Mouse (Mus musculus) heart, embryonic 16.5 days (tissue): ENCODE results near the gene Hhatl. TPM values are rescaled to one million over a fixed set of nuclear protein-coding genes. Genes with fewer than 3 reads are reported as not detected.
A peak's percentile ranks its signal among the peaks of the same experiment; 100 is the strongest.

Source experiments
- ATAC-seq: fragments of 200-750 bp; cut with Nextera tagmentation; replicated peaks from 2 replicates; pipeline ENCODE4 v1.8.0; 2017; ENCODE audit warnings: moderate number of reproducible peaks; ENCODE audit not compliant: insufficient read depth, low FRiP score; ENCODE audit errors: extremely low read depth
- H3K27ac ChIP-seq: fragments of 300-500 bp; sonication (generic); 2 replicates; pipeline ENCODE4 v1.5.1; 2014; ENCODE audit warnings: mild to moderate bottlenecking, low read length, control low read depth, moderate library complexity
- H3K27me3 ChIP-seq: fragments of 300-500 bp; sonication (generic); 2 replicates; pipeline ENCODE4 v1.6.1; 2014; ENCODE audit warnings: low read length, mixed read lengths; ENCODE audit not compliant: control insufficient read depth, insufficient read depth
- H3K36me3 ChIP-seq: fragments of 300-500 bp; sonication (generic); 2 replicates; pipeline ENCODE4 v1.6.1; 2014; ENCODE audit not compliant: control insufficient read depth, insufficient read depth
- H3K4me1 ChIP-seq: fragments of 300-500 bp; sonication (generic); 2 replicates; pipeline ENCODE4 v1.6.1; 2014; ENCODE audit warnings: low read length, mixed read lengths; ENCODE audit not compliant: control insufficient read depth, insufficient read depth
- H3K4me2 ChIP-seq: fragments of 300-500 bp; sonication (generic); 2 replicates; pipeline ENCODE4 v1.6.1; 2014; ENCODE audit warnings: low read depth, mild to moderate bottlenecking, control low read depth, low read length
- H3K4me3 ChIP-seq: fragments of 300-500 bp; sonication (generic); 2 replicates; pipeline ENCODE4 v1.5.1; 2014; ENCODE audit warnings: mild to moderate bottlenecking, control low read depth, low read length
- H3K9ac ChIP-seq: fragments of 300-500 bp; sonication (generic); 2 replicates; pipeline ENCODE4 v1.6.1; 2014; ENCODE audit warnings: low read length, control low read depth
- H3K9me3 ChIP-seq: fragments of 300-500 bp; sonication (generic); replicated peaks from 2 replicates; pipeline ENCODE4 v1.6.1; 2016; ENCODE audit warnings: low read length; ENCODE audit not compliant: control insufficient read depth
- WGBS: fragments of 180-500 bp; shearing (Covaris S2); extraction: QIAGEN DNeasy Blood & Tissue Kit; methylation state at CpG from one replicate; pipeline ENCODE4 v1.1.7; 2014; 5-methylcytosine and 5-hydroxymethylcytosine counted together
- polyA plus RNA-seq: library from polyadenylated mRNA; unstranded; fragments of >200 nt; fragmentation: Nextera tagmentation; extraction: Ambion mirVana; gene quantifications from 2 replicates; pipeline ENCODE4 v1.2.1, GENCODE M21; 2015

The Hhatl gene
- polyA plus RNA-seq, 1 experiment from 2014 or later, result 25.3 TPM

DNA sequence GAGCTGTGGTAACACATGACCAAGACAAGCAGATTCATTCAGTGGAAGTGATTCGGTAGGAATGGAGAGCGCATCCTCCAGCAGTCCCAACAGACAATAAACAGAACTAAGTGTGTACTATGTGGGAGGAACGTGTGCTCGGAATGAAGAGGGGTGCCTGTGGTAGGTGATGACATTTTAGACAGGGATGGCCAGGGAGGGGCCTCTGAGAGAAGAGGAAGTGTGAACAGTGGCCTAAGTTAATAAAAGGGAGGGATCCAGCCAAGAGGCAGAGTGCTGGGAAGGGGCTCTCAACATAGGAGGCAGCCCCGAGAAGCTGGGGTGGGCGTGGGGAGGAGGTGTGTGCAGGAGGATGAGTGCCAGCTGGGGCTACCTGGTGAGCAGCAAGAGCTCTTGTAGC lies 36.0 kb upstream of the Hhatl start:
- 48% methylated on average over 6 of the region's 6 CpGs for WGBS
- Histone ChIP-seq H3K4me1 (no peaks in the 10 kb centered on the region), H3K9me3 (no peaks in the 10 kb centered on the region), H3K27ac (no peak overlapping the region), H3K4me3 (no peak overlapping the region), H3K27me3 (no peaks in the 10 kb centered on the region), H3K9ac (no peak overlapping the region), H3K36me3 (no peaks in the 10 kb centered on the region), H3K4me2 (no peak overlapping the region)
- ATAC-seq, result no peak

DNA sequence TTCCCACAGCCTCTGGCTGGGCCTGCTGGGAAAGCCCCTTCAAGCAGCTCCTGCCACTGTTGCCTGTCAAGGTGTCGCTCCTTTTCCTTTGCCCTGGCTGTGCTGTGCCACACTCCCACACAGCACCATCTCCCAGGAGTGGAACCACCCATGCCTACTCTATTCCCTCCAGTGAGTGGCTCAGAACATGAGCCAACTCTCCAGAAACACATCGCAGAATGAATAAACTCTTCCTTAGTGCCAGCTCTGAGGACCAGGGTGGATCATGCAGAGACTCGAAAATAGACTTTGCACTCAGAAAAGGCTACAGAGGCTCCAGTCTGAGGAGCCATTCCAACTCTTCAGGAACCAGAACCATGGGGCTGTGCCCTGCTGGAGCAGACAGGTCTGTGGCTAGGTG lies 34.0 kb upstream of the Hhatl start:
- H3K9me3 ChIP-seq, result no peaks in the 10 kb centered on the region
- WGBS, result 83% methylated on average over 3 of the region's 3 CpGs
- H3K36me3 ChIP-seq, result no peaks in the 10 kb centered on the region
- H3K27me3 ChIP-seq, result no peaks in the 10 kb centered on the region
- H3K9ac ChIP-seq, result no peak overlapping the region
- no peak overlapping the region for H3K4me2 ChIP-seq
- H3K4me1 ChIP-seq, result no peaks in the 10 kb centered on the region
- ATAC-seq, result no peak
- no peak overlapping the region for H3K4me3 ChIP-seq
- no peak overlapping the region for H3K27ac ChIP-seq

DNA sequence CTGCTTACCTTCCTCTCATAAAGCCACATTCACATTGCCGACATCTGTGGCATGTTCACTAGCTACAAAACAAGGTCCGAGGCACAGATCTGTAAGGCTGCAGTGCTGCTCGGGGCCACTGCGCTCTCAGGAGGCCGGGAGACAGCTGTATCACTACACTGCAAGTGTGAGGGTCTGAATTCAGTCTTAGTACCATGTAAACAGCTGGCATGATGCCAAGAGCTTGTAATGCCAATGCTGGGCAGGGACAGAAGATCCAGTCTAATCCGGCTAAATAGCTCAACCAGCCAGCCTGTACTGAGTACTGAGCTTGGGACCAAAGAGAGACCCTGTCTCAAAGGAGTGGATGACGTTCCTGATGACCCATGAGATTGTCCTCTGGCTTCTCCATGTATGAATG lies 31.7 kb upstream of the Hhatl start:
- no peak overlapping the region for H3K4me2 ChIP-seq
- H3K9ac ChIP-seq, result no peak overlapping the region
- 74% methylated on average over 7 of the region's 7 CpGs for WGBS
- H3K36me3 ChIP-seq, result no peaks in the 10 kb centered on the region
- H3K4me3 ChIP-seq, result no peak overlapping the region
- H3K27ac ChIP-seq, result no peak overlapping the region
- H3K9me3 ChIP-seq, result no peaks in the 10 kb centered on the region
- H3K4me1 ChIP-seq, result no peaks in the 10 kb centered on the region
- no peak for ATAC-seq
- no peaks in the 10 kb centered on the region for H3K27me3 ChIP-seq

DNA sequence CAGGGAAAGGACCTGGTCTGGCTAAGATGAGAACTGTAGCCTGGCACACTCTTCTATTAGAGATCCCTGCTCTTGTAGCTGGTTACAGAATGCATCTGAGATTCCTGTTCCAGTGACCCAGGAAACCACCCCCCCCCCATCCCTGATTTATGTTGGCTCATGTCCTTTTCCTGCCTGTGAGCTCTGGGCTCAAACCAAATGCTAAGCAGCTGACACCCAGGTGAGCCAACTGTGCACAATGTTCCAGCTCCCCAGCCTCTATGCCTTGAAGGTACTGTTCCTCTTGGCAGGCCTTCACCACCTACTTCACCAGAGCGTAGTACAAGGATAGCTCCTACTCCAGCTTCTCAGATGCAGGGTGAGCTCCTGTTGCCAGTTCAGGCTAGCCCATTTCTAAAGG lies 30.7 kb upstream of the Hhatl start:
- no peaks in the 10 kb centered on the region for H3K27me3 ChIP-seq
- H3K9me3 ChIP-seq, result no peaks in the 10 kb centered on the region
- H3K4me3 ChIP-seq, result no peak overlapping the region
- no peaks in the 10 kb centered on the region for H3K36me3 ChIP-seq
- H3K4me2 ChIP-seq, result no peak overlapping the region
- 85% methylated on average over 1 of the region's 1 CpGs for WGBS
- H3K4me1 ChIP-seq, result no peaks in the 10 kb centered on the region
- no peak for ATAC-seq
- no peak overlapping the region for H3K9ac ChIP-seq
- no peak overlapping the region; the same call in 1 of the 2 replicates for H3K27ac ChIP-seq

DNA sequence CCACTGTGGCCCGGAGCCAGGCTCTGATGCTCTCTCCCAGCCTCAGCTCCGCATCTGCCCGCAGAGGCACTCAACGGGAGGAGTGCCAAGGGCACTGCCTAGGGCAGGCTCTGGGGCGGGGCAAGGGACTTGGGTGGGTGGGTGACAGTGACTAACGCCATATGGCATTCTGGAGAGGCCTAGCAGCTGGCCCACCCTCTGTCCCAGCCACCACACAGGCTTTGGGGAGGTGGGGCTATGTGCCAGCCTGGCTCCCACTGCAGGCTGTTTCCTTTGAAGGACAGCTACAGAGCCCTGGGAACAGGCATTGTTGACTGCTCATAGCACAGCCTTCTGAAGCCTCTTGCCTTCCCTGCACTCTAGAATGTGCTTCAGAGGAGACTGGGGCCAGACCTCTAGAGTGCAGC lies 30.3 kb upstream of the Hhatl start:
- Histone ChIP-seq H3K9ac (no peak overlapping the region), H3K4me2 (no peak overlapping the region), H3K9me3 (no peaks in the 10 kb centered on the region), H3K4me1 (no peaks in the 10 kb centered on the region), H3K4me3 (no peak overlapping the region), H3K27me3 (no peaks in the 10 kb centered on the region), H3K36me3 (no peaks in the 10 kb centered on the region), H3K27ac (no peak overlapping the region; the same call in 1 of the 2 replicates)
- ATAC-seq, result peak; percentile 29; the same call in 1 of the 2 replicates
- 57% methylated on average over 6 of the region's 6 CpGs for WGBS

DNA sequence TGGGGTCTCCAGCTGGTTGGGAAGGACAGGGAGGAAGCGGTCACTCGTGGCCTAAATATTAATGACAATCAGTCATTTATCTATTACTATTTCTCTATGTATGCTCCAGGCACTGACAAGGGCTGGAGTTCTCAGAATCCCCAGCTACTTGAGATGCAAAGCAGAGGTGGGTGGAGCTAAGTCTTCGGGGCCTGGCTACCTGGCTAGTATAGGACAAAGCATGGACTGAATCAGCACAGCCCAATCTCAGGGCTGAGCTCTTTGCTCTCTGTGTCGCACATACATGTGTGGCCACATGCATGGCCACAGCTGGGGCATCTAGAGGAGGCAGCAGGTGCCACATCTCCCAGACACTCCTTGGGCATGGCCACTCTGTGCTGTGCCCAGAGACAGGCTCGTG lies 28.5 kb upstream of the Hhatl start:
- H3K4me1 ChIP-seq, result no peaks in the 10 kb centered on the region
- no peaks in the 10 kb centered on the region for H3K9me3 ChIP-seq
- H3K4me2 ChIP-seq, result no peak overlapping the region
- H3K9ac ChIP-seq, result no peak overlapping the region
- H3K4me3 ChIP-seq, result no peak overlapping the region
- no peak for ATAC-seq
- 76% methylated on average over 5 of the region's 5 CpGs for WGBS
- H3K27me3 ChIP-seq, result no peaks in the 10 kb centered on the region
- no peak overlapping the region for H3K27ac ChIP-seq
- no peaks in the 10 kb centered on the region for H3K36me3 ChIP-seq

DNA sequence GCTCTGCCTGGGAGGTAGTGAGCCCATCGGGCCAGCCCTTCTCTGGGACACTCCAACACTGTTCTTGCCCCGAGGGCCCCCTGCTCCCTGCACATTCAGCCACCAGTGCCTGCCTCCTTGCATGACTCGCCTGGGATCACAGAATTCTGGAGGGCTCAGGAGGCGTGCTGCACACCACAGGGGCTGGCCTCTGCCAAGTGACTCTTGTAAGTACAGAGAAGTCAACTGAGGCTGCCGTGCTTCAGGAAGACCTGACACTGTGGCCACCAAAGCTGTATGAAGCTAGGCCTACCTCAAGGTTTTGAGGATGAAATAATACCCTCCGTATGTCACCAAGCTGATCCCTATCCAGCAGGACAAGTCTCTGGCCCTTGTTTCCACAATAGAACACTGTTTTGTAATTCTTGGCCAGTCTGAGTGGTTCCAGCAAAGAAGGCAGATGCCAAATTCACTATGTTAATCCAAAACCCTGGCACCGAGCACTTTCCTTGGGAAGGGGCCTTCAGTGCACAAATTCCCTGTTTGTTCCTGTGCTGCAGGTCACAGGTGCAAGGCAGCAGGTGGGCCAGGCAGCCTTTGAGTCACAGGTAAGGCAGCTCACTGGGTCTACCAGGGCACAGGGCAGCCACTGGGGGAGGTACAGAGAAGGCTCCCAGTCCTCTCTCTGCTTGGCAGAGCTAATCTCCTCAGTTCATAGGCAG lies 27.6 kb upstream of the Hhatl start:
- Histone ChIP-seq H3K27ac (no peak overlapping the region), H3K4me2 (no peak overlapping the region), H3K9me3 (no peaks in the 10 kb centered on the region), H3K27me3 (no peaks in the 10 kb centered on the region), H3K36me3 (no peaks in the 10 kb centered on the region), H3K9ac (no peak overlapping the region), H3K4me1 (no peaks in the 10 kb centered on the region), H3K4me3 (no peak overlapping the region)
- WGBS, result 41% methylated on average over 7 of the region's 7 CpGs
- ATAC-seq, result no peak; the same call in 1 of the 2 replicates

DNA sequence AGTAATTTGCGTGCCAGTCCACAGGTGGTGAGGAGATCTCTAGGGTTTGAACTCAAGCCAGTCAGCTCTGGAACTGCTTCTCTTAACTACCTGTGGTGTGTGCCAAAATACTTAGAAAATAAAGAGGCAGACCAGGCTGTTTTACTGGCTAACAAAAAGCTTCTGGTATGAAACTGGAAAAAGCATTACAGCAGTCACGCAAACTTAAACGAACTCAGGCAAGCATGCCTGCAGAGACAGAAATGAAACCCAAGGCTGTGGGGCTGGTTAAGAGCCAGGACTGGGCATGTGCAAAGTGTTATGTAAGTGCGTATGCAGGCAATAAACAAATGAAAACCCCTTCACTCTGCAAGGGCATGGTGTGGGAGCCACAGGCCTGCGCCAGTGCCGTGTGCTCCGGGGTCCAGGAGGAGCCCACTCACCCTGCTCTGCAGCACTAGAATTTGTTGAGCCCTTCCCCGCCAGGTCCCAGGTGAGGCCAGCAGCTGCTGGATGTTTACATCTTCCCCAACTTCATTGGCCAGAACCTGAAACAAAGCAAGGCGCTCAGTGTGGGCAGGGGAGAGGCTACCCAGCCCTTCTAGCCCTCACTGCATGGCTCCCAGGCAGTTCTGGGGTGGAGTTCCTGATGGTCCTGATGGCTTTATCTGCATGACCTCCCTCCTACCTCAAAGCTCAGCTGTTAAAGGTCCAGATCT lies 26.9 kb upstream of the Hhatl start:
- H3K9ac ChIP-seq, result no peak overlapping the region
- no peak overlapping the region for H3K4me2 ChIP-seq
- no peak for ATAC-seq
- H3K4me3 ChIP-seq, result no peak overlapping the region
- 79% methylated on average over 9 of the region's 9 CpGs for WGBS
- H3K27ac ChIP-seq, result no peak overlapping the region
- H3K27me3 ChIP-seq, result no peaks in the 10 kb centered on the region
- H3K4me1 ChIP-seq, result no peaks in the 10 kb centered on the region
- no peaks in the 10 kb centered on the region for H3K9me3 ChIP-seq
- no peaks in the 10 kb centered on the region for H3K36me3 ChIP-seq

DNA sequence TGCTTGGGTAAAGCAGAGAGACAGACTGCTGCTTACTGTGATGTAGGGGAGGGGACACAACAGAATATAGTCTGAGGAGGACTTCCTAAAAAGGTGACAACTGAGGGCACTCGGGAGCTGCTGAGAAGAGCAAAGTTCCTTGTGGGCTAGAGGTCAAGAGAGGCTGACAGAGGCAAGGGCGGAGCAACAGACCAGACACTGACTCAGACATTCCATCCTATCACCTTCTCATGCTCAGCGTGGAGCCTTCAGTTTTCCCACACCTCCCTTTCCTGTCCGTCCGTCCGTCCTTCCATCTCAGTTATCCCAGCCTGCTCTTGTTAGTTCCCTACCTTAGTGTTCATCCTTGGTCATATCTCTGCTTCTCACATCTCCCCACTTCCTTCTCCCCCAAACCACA lies 22.9 kb upstream of the Hhatl start:
- Histone ChIP-seq H3K4me1 (peaks cover 3% of the 10 kb centered on the region), H3K9me3 (no peaks in the 10 kb centered on the region), H3K27ac (no peak overlapping the region), H3K36me3 (no peaks in the 10 kb centered on the region), H3K9ac (no peak overlapping the region), H3K4me3 (no peak overlapping the region), H3K27me3 (no peaks in the 10 kb centered on the region), H3K4me2 (no peak overlapping the region)
- 31% methylated on average over 6 of the region's 6 CpGs for WGBS
- no peak for ATAC-seq
